Mouse (Mus musculus) MEL (cell line): ENCODE measurements at regions not wholly inside any gene's neighbourhood (a gene's known extent, or its start where the extent isn't known, plus 50 kb on each side); places are given as distances from the start of the nearest gene placed in this dataset.

Source experiments
- DNase-seq: peaks from one replicate; pipeline ENCODE4 v3.0.0; 2011; ENCODE audit warnings: low read depth, low spot score
- H3K27ac ChIP-seq: 2 replicates; pipeline ENCODE4 v1.5.1; 2012; ENCODE audit warnings: low read depth, mild to moderate bottlenecking, control low read depth, low read length, moderate library complexity; ENCODE audit not compliant: control insufficient read depth
- H3K27me3 ChIP-seq, 2 experiments: fragments of 150-350 bp in 1 of 2; sonication (generic) in 1 of 2; 2 replicates each; pipeline ENCODE4 v1.6.1; 2012; ENCODE audit warnings: low read length in 2 of 2, mild to moderate bottlenecking in 2 of 2, improper control_type of control experiment in 1 of 2, moderate library complexity in 1 of 2; ENCODE audit not compliant: insufficient read depth in 2 of 2, control insufficient read depth in 1 of 2
- H3K36me3 ChIP-seq, 2 experiments: 2 replicates each; pipeline ENCODE4 v1.6.1; 2012 to 2014; ENCODE audit warnings: low read length in 2 of 2, improper control_type of control experiment in 1 of 2, inconsistent platforms in 1 of 2, mild to moderate bottlenecking in 1 of 2; ENCODE audit not compliant: insufficient read depth in 2 of 2, control insufficient read depth in 1 of 2
- H3K4me1 ChIP-seq, 2 experiments: fragments of 150-350 bp in 1 of 2; sonication (generic) in 1 of 2; 2 replicates each; pipeline ENCODE4 v1.6.1; 2012; ENCODE audit warnings: low read length in 2 of 2, improper control_type of control experiment in 1 of 2, mild to moderate bottlenecking in 1 of 2; ENCODE audit not compliant: insufficient read depth in 2 of 2, control insufficient read depth in 1 of 2
- H3K4me3 ChIP-seq, 2 experiments: fragments of 150-350 bp in 1 of 2; sonication (generic) in 1 of 2; 2 replicates each; pipeline ENCODE4 v1.5.1; 2012; ENCODE audit warnings: low read depth in 2 of 2, low read length in 2 of 2, mild to moderate bottlenecking in 2 of 2, moderate library complexity in 2 of 2, control low read depth in 1 of 2, improper control_type of control experiment in 1 of 2; ENCODE audit not compliant: control insufficient read depth in 1 of 2, insufficient read depth in 1 of 2
- H3K79me2 ChIP-seq: 2 replicates; pipeline ENCODE4 v1.6.1; 2012; ENCODE audit warnings: mild to moderate bottlenecking, low read length, moderate library complexity; ENCODE audit not compliant: control insufficient read depth, poor library complexity, insufficient read depth
- H3K9ac ChIP-seq: 2 replicates; pipeline ENCODE4 v1.6.1; 2012; ENCODE audit warnings: low read depth, mild to moderate bottlenecking, control low read depth, low read length, moderate library complexity; ENCODE audit not compliant: control insufficient read depth, poor library complexity, severe bottlenecking
- H3K9me3 ChIP-seq: fragments of 150-350 bp; sonication (generic); replicated peaks from 2 replicates; pipeline ENCODE4 v1.6.1; 2012; ENCODE audit warnings: mild to moderate bottlenecking, low read length, improper control_type of control experiment, moderate library complexity; ENCODE audit not compliant: insufficient read depth
- BHLHE40 ChIP-seq: IDR thresholded peaks from 2 replicates; pipeline ENCODE4 v1.6.1; 2012; ENCODE audit warnings: low read depth, mild to moderate bottlenecking, inconsistent platforms, low read length, improper control_type of control experiment, borderline replicate concordance
- CHD2 ChIP-seq: IDR thresholded peaks from 2 replicates; pipeline ENCODE4 v1.6.1; 2011; ENCODE audit warnings: low read length, improper control_type of control experiment
- E2F4 ChIP-seq: IDR thresholded peaks from 2 replicates; pipeline ENCODE4 v1.6.1; 2011; ENCODE audit warnings: low read depth, low read length, improper control_type of control experiment, borderline replicate concordance
- EP300 ChIP-seq, 2 experiments: IDR thresholded peaks; 2 replicates each; pipeline ENCODE4 v1.6.1; 2011; ENCODE audit warnings: improper control_type of control experiment in 2 of 2, low read length in 2 of 2, low read depth in 1 of 2, mild to moderate bottlenecking in 1 of 2
- GABPA ChIP-seq: IDR thresholded peaks from 2 replicates; pipeline ENCODE4 v1.6.1; 2012; ENCODE audit warnings: low read depth, mild to moderate bottlenecking, inconsistent platforms, low read length, improper control_type of control experiment, moderate library complexity
- GATA1 ChIP-seq: IDR thresholded peaks from 2 replicates; pipeline ENCODE4 v1.6.1; 2011; ENCODE audit warnings: low read depth, low read length, improper control_type of control experiment
- HCFC1 ChIP-seq: IDR thresholded peaks from 2 replicates; pipeline ENCODE4 v1.6.1; 2012; ENCODE audit warnings: low read depth, mild to moderate bottlenecking, inconsistent platforms, low read length, improper control_type of control experiment, moderate library complexity
- JUND ChIP-seq: IDR thresholded peaks from 2 replicates; pipeline ENCODE4 v1.6.1; 2011; ENCODE audit warnings: low read depth, mild to moderate bottlenecking, improper control_type of control experiment, low read length
- KAT2A ChIP-seq: conservative IDR thresholded peaks from 2 replicates; pipeline ENCODE4 v1.6.1; 2012; ENCODE audit warnings: low read depth, low read length, improper control_type of control experiment, inconsistent platforms
- MAFK ChIP-seq: IDR thresholded peaks from 2 replicates; pipeline ENCODE4 v1.6.1; 2011; ENCODE audit warnings: low read depth, mild to moderate bottlenecking, low read length, improper control_type of control experiment, borderline replicate concordance
- MAX ChIP-seq: IDR thresholded peaks from 2 replicates; pipeline ENCODE4 v1.6.1; 2011; ENCODE audit warnings: low read length, improper control_type of control experiment
- MEF2A ChIP-seq: IDR thresholded peaks from 2 replicates; pipeline ENCODE4 v1.6.1; 2014; ENCODE audit warnings: low read depth, mild to moderate bottlenecking, inconsistent platforms, low read length, improper control_type of control experiment; ENCODE audit not compliant: poor library complexity, insufficient replicate concordance, severe bottlenecking; ENCODE audit errors: extremely low read depth
- MXI1 ChIP-seq: IDR thresholded peaks from 2 replicates; pipeline ENCODE4 v1.6.1; 2011; ENCODE audit warnings: mild to moderate bottlenecking, low read depth, low read length, improper control_type of control experiment
- NELFE ChIP-seq: IDR thresholded peaks from 2 replicates; pipeline ENCODE4 v1.6.1; 2011; ENCODE audit warnings: low read depth, low read length, improper control_type of control experiment
- NRF1 ChIP-seq: IDR thresholded peaks from 2 replicates; pipeline ENCODE4 v1.6.1; 2014; ENCODE audit warnings: low read depth, mild to moderate bottlenecking, inconsistent platforms, low read length, improper control_type of control experiment, moderate library complexity; ENCODE audit not compliant: poor library complexity, insufficient read depth, severe bottlenecking
- POLR2AphosphoS2 ChIP-seq: IDR thresholded peaks from 2 replicates; pipeline ENCODE4 v1.6.1; 2011; ENCODE audit warnings: low read length, improper control_type of control experiment
- RAD21 ChIP-seq: IDR thresholded peaks from 2 replicates; pipeline ENCODE4 v1.6.1; 2011; ENCODE audit warnings: mild to moderate bottlenecking, low read depth, low read length, improper control_type of control experiment
- RCOR1 ChIP-seq: IDR thresholded peaks from 2 replicates; pipeline ENCODE4 v1.6.1; 2012; ENCODE audit warnings: low read depth, mild to moderate bottlenecking, inconsistent platforms, low read length, improper control_type of control experiment
- SIN3A ChIP-seq: IDR thresholded peaks from 2 replicates; pipeline ENCODE4 v1.6.1; 2012; ENCODE audit warnings: low read length, improper control_type of control experiment, inconsistent platforms
- SMC3 ChIP-seq: IDR thresholded peaks from 2 replicates; pipeline ENCODE4 v1.6.1; 2011; ENCODE audit warnings: low read depth, low read length, improper control_type of control experiment
- TBP ChIP-seq: IDR thresholded peaks from 2 replicates; pipeline ENCODE4 v1.8.0; 2011; ENCODE audit warnings: low read depth, low read length, improper control_type of control experiment
- USF1 ChIP-seq: IDR thresholded peaks from 2 replicates; pipeline ENCODE4 v1.6.1; 2014; ENCODE audit warnings: low read depth, mild to moderate bottlenecking, inconsistent platforms, low read length, improper control_type of control experiment, moderate library complexity
- USF2 ChIP-seq, 2 experiments: IDR thresholded peaks; 2 replicates each; pipeline ENCODE4 v1.6.1; 2011 to 2012; ENCODE audit warnings: improper control_type of control experiment in 2 of 2, low read length in 2 of 2, borderline replicate concordance in 1 of 2, inconsistent platforms in 1 of 2, low read depth in 1 of 2, mild to moderate bottlenecking in 1 of 2; ENCODE audit not compliant: insufficient read depth in 1 of 2
- ZC3H11A ChIP-seq: IDR thresholded peaks from 2 replicates; pipeline ENCODE4 v1.6.1; 2012; ENCODE audit warnings: low read depth, mild to moderate bottlenecking, inconsistent platforms, low read length, improper control_type of control experiment
- ZMIZ1 ChIP-seq: IDR thresholded peaks from 2 replicates; pipeline ENCODE4 v1.6.1; 2012; ENCODE audit warnings: low read depth, mild to moderate bottlenecking, inconsistent platforms, low read length, improper control_type of control experiment, moderate library complexity
- ZNF384 ChIP-seq: IDR thresholded peaks from 2 replicates; pipeline ENCODE4 v1.6.1; 2012; ENCODE audit warnings: low read depth, mild to moderate bottlenecking, inconsistent platforms, low read length, improper control_type of control experiment

GRCm38 (mm10) chr7:129802168-129802567 lies 210.5 kb downstream of the Wdr11 start:
- Histone ChIP-seq H3K9me3 (no peaks in the 10 kb centered on the region), H3K4me3 (no peak overlapping the region), H3K79me2 (no peaks in the 10 kb centered on the region), H3K27ac (no peak overlapping the region), H3K36me3 (no peaks in the 10 kb centered on the region), H3K27me3 (no peaks in the 10 kb centered on the region), H3K9ac (no peak overlapping the region)
- DNase-seq: no peak
- TF ChIP-seq NRF1: no peak
- TF ChIP-seq SMC3: no peak
- TF ChIP-seq, all 39 proteins: peak for 0
- no peaks in the 10 kb centered on the region for H3K4me1 ChIP-seq

- H3K4me3 ChIP-seq: no peak overlapping the region
- no peaks in the 10 kb centered on the region for H3K9me3 ChIP-seq
- no peak overlapping the region for H3K9ac ChIP-seq
- TF ChIP-seq BHLHE40 (no peak), ZMIZ1 (no peak), RAD21 (no peak), GATA1 (no peak), SIN3A (no peak), MAFK (no peak), MXI1 (no peak), USF1 (no peak), CHD2 (no peak), E2F4 (no peak), KAT2A (no peak), POLR2AphosphoS2 (no peak), EP300 (IDR thresholded peaks at IDR 0.05; ENCODE audit: low read depth in 1 of 2, low read length in 2 of 2) (no peak), NRF1 (no peak)
- no peak for DNase-seq
- no peaks in the 10 kb centered on the region for H3K4me1 ChIP-seq
- H3K36me3 ChIP-seq: no peaks in the 10 kb centered on the region
- no peaks in the 10 kb centered on the region for H3K79me2 ChIP-seq
- H3K27me3 ChIP-seq: no peaks in the 10 kb centered on the region
- no peak overlapping the region for H3K27ac ChIP-seq
Measured at GRCm38 (mm10) chr7:129805340-129805739, 213.7 kb downstream of the Wdr11 start.

DNA sequence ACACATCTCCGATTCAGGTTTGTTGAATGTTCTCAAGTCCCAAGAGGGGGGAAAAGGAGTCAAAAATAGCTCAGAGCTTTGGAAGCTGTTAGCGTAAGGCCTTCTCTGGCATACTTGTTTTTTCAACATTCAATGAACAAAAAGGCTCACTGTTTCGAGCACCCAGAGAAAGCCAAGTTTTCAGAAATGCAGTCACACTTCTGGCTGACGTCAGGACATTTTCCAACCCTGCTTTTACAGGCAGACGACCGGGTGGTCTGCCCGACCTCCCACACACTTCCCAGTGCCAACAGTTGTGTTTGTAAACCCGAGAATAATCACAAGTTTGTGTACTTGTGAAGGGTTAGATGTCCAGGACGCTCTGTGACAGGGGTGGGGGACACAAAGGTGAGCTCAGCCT lies 218.5 kb downstream of the Wdr11 start:
- DNase-seq: no peak
- Histone ChIP-seq H3K9ac (no peak overlapping the region), H3K27me3 (no peaks in the 10 kb centered on the region), H3K79me2 (no peaks in the 10 kb centered on the region), H3K27ac (no peak overlapping the region), H3K4me3 (no peak overlapping the region), H3K36me3 (no peaks in the 10 kb centered on the region), H3K4me1 (no peaks in the 10 kb centered on the region), H3K9me3 (no peaks in the 10 kb centered on the region)
- TF ChIP-seq POLR2AphosphoS2 (no peak), TBP (no peak), NELFE (no peak), MAX (no peak), ZC3H11A (no peak), NRF1 (no peak), GABPA (no peak), ZNF384 (no peak), USF2 (IDR thresholded peaks at IDR 0.05; ENCODE audit: borderline replicate concordance in 1 of 2, insufficient read depth in 1 of 2, low read depth in 1 of 2, low read length in 2 of 2) (no peak), MEF2A (no peak), HCFC1 (no peak), RCOR1 (no peak), JUND (no peak)
